ENCODE assay signal across 8 mouse cellular contexts in the genomic region with DNA sequence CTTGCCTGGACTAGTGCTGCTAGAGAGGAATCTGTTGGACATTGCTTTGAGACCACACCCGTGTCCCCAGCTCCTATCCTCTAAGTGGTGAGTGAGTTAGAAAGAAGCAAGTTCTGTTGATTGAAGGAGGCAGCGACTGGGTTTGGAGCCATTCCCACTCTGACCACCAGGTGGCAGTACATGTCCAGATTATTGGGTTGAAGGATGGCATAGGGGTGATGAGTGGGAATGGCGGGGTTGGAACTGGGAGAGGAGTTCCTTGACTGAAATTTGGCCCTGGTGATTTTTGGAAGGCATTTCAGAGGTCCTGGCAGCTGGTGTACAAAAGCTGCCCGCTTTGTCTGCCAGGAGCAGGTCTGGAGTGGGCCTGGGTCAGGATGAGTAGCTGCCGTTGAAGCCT. TPM values are rescaled to one million over a fixed set of nuclear protein-coding genes. Genes with fewer than 3 reads are reported as not detected.
A peak's percentile ranks its signal among the peaks of the same experiment; 100 is the strongest.
DNase-seq lines count a peak whose midpoint lies in the region; ATAC-seq lines count a peak whose summit lies in the region.

No protein-coding gene starts in this region.

- ATAC-seq in megakaryocyte progenitor cell, adult 5-6 weeks (replicated peaks; ENCODE audit: poor library complexity), result peak; percentile 71

- intact Hi-C loops in gastrocnemius, postnatal 36 days (cut with DNase I), result loop anchor here (2.0 to 5.0 kb wide), 2 partner anchors 65 to 157 kb away; no protein-coding TSS in a partner anchor

- peak; percentile 80 for DNase-seq in ES-CJ7 (ENCODE audit: low read depth, low spot score)
- peak; percentile 42 for DNase-seq in adrenal gland, adult 8-10 months
- DNase-seq in embryo, embryonic 10.5 days (ENCODE audit: low spot score), result peak; percentile 89
- DNase-seq in gastrocnemius, postnatal 36 days, result peak; percentile 72 to 73
- peak; percentile 87 to 97 for DNase-seq in layer of hippocampus, postnatal 25 days (ENCODE audit: extremely low spot score in 1 of 2, low spot score in 1 of 2)
- DNase-seq in right cerebral cortex, postnatal 10 days (ENCODE audit: low spot score in 2 of 2), result peak; percentile 71 to 87
- DNase-seq in urinary bladder, postnatal 25 days (ENCODE audit: low spot score), result peak; percentile 77

RNA-seq across cellular contexts. Expression of gene 6430571L13Rik, which starts 17.2 kb away (rescaled TPM):
- 1 to 10 TPM; 1.0 to 1.6 (median 1.3) TPM for total RNA-seq in adrenal gland, adult 8-10 months (2022)
- total RNA-seq in gastrocnemius, postnatal 36 days (2021), result 10 to 100 TPM; 33.5 to 35.9 TPM
- total RNA-seq in layer of hippocampus, postnatal 25 days (2021), result 1 to 10 TPM; 2.1 to 2.3 TPM
- total RNA-seq in megakaryocyte progenitor cell, adult 5-6 weeks (2015), result 0.07 TPM in 1 of 2 replicates, not detected in the other
- total RNA-seq in megakaryocyte progenitor cell, adult 5-6 weeks (2017), result 0.08 and 0.17 TPM in 2 replicates

RNA-seq across cellular contexts. Expression of gene Hemk1, which starts 19.5 kb away (rescaled TPM):
- 10 to 100 TPM; 11.6 to 19.6 (median 17.9) TPM for total RNA-seq in adrenal gland, adult 8-10 months (2022)
- total RNA-seq in gastrocnemius, postnatal 36 days (2021), result 10 to 100 TPM in 1 of 2 experiments, 1 to 10 TPM in 1; 9.3 to 11.2 TPM
- 10 to 100 TPM; 16.5 to 18.2 TPM for total RNA-seq in layer of hippocampus, postnatal 25 days (2021)
- 14.5 and 20.2 TPM in 2 replicates for total RNA-seq in megakaryocyte progenitor cell, adult 5-6 weeks (2015)
- total RNA-seq in megakaryocyte progenitor cell, adult 5-6 weeks (2017), result 12.0 and 14.0 TPM in 2 replicates

RNA-seq across cellular contexts. Expression of gene Cacna2d2, which starts 41.8 kb away (rescaled TPM):
- 10 to 100 TPM in 2 of 4 experiments, 1 to 10 TPM in 2; 9.1 to 17.3 (median 11.7) TPM for total RNA-seq in adrenal gland, adult 8-10 months (2022)
- under 1 TPM; 0.35 to 0.71 TPM for total RNA-seq in gastrocnemius, postnatal 36 days (2021)
- 10 to 100 TPM; 16.8 to 21.2 TPM for total RNA-seq in layer of hippocampus, postnatal 25 days (2021)
- total RNA-seq in megakaryocyte progenitor cell, adult 5-6 weeks (2015), result 0.42 and 1.5 TPM in 2 replicates
- total RNA-seq in megakaryocyte progenitor cell, adult 5-6 weeks (2017), result 0.30 and 0.37 TPM in 2 replicates

Comparison
In these comparisons a context has a peak if more than half of its experiments do, and no peak if none do; other contexts are left out.
1. Peak in every context shown above with its lines: DNase-seq and ATAC-seq.
2. DNase-seq: peak in every context shown above with its lines; median percentile 92 in layer of hippocampus, postnatal 25 days; 89 in embryo, embryonic 10.5 days; 80 in ES-CJ7; 79 in right cerebral cortex, postnatal 10 days; 77 in urinary bladder, postnatal 25 days; 72 in gastrocnemius, postnatal 36 days; 42 in adrenal gland, adult 8-10 months.
3. RNA of gene 6430571L13Rik, which starts 17.2 kb away (total RNA-seq): 33.5 to 35.9 TPM in gastrocnemius, postnatal 36 days; 2.1 to 2.3 TPM in layer of hippocampus, postnatal 25 days, 1.0 to 1.6 TPM in adrenal gland, adult 8-10 months and 0.07 to 0.17 TPM in megakaryocyte progenitor cell, adult 5-6 weeks; every median in the first group is over 10 times any median in the second.
4. RNA of gene Cacna2d2, which starts 41.8 kb away (total RNA-seq): 16.8 to 21.2 TPM in layer of hippocampus, postnatal 25 days and 9.1 to 17.3 TPM in adrenal gland, adult 8-10 months; 0.30 to 1.5 TPM in megakaryocyte progenitor cell, adult 5-6 weeks and 0.35 to 0.71 TPM in gastrocnemius, postnatal 36 days; every median in the first group is over 4 times any median in the second.